Mouse (Mus musculus) heart, adult 2 months (tissue): Measurements from ENCODE around the gene Chn2.

Experiments used
- CTCF ChIP-seq: fragments of 200-600 bp; IDR thresholded peaks from 2 replicates; pipeline ENCODE4 v1.8.1; 2022; ENCODE audit warnings: antibody characterized with exemption, mild to moderate bottlenecking, moderate library complexity
- EP300 ChIP-seq: fragments of 200-500 bp; IDR thresholded peaks from 2 replicates; pipeline ENCODE4 v1.6.1; 2011; ENCODE audit warnings: low read depth, low read length, control low read depth; ENCODE audit not compliant: insufficient read depth
- POLR2A ChIP-seq: fragments of 200-500 bp; IDR thresholded peaks from 2 replicates; pipeline ENCODE4 v1.6.1; 2011; ENCODE audit warnings: mild to moderate bottlenecking, low read depth, low read length, control low read depth; ENCODE audit not compliant: insufficient read depth

DNA sequence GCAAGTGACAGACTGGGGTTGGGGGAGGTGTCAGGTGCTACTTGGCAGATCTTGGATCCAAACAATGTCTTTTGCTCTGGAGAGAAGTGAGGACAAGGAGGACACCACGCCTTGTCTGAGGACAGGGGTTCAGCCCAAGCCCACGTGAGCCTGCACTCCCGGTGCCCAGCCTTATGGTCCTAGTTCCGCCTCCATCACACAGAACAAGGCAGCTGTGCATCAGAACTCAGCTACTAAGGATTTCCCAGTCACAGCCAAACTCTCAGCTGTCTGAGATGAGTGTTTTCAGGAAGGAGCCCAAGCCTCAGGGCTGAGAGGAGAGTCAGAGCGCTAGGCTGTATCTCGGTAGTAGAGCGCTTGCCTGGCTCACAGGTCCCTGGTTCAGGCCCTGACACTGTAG lies 214.5 kb downstream of the Chn2 start:
- TF ChIP-seq CTCF (no peak), POLR2A (no peak), EP300 (no peak)
